In the genomic region with DNA sequence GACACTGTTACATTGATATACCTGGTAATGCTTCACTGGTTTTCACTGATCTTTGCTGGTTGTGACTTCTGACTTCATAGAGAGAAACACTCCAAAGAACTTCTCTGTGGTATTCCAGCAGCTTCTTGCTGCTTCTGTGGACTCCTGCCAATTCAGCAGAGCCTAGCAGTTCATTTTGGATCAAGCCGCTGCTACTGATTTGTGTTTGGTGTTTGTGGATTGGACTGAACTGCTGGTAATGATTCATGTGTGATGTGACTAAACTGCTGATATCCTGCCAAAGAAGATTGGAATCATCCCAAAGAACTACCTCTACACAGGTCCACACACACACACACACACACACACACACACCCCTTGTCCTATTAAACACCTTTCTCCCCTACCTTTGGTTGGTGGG, we compare ENCODE assay signal across 22 mouse cellular contexts. TPM values are rescaled to one million over a fixed set of nuclear protein-coding genes. Genes with fewer than 3 reads are reported as not detected.
DNase-seq lines count a peak whose midpoint lies in the region; ATAC-seq and TF ChIP-seq lines count a peak whose summit lies in the region.
"Had no signal": no experiment of that assay in that cellular context is flagged by ENCODE, and none has a peak within 500 bp of the region (broad histone marks: within the 10 kb centered on the region; RNA-seq: fewer than 3 reads in every experiment).

No protein-coding gene starts in this region.

- H3K36me3 ChIP-seq in hindbrain, postnatal 0 days (ENCODE audit: insufficient read depth, low read length), result no peaks in the 10 kb centered on the region
- H3K36me3 ChIP-seq in hindbrain, embryonic 14.5 days (replicated peaks; ENCODE audit: control insufficient read depth, insufficient read depth), result no peaks in the 10 kb centered on the region
- peaks cover 0 to 3% of the 10 kb centered on the region in 2 experiments; a peak in 1 of 4 replicates for H3K36me3 ChIP-seq in MEL (ENCODE audit: control insufficient read depth in 1 of 2, insufficient read depth in 2 of 2, low read length in 2 of 2)
- H3K36me3 ChIP-seq: heart, embryonic 13.5 days; hindbrain, embryonic 12.5 days; intestine, embryonic 15.5 days had no signal

- no peak overlapping the region for H3K9ac ChIP-seq in hindbrain, postnatal 0 days (replicated peaks; ENCODE audit: low read length)
- no peak overlapping the region for H3K9ac ChIP-seq in hindbrain, embryonic 14.5 days
- H3K9ac ChIP-seq in MEL (ENCODE audit: control insufficient read depth, low read depth, low read length, poor library complexity, severe bottlenecking), result no peak overlapping the region
- H3K9ac ChIP-seq: heart, embryonic 13.5 days; hindbrain, embryonic 12.5 days; intestine, embryonic 15.5 days had no signal

- TF ChIP-seq CTCF in hindbrain, postnatal 0 days (IDR thresholded peaks at IDR 0.05; ENCODE audit: low read depth), result no peak
- no peak for TF ChIP-seq CTCF in MEL (IDR thresholded peaks at IDR 0.05 in 2 of 3, conservative IDR thresholded peaks at IDR 0.05 in 1 of 3; ENCODE audit: control insufficient read depth in 1 of 3, insufficient read depth in 1 of 3, low read depth in 2 of 3, low read length in 3 of 3, poor library complexity in 1 of 3, severe bottlenecking in 1 of 3)

- ATAC-seq in hindbrain, postnatal 0 days, result no peak; the same call in 1 of the 2 replicates
- no peak for ATAC-seq in hindbrain, embryonic 14.5 days (ENCODE audit: low FRiP score)
- ATAC-seq: intestine, embryonic 15.5 days had no signal

- TF ChIP-seq POLR2A in MEL (IDR thresholded peaks at IDR 0.05; ENCODE audit: control insufficient read depth in 1 of 2, insufficient read depth in 1 of 2, low read depth in 1 of 2, low read length in 2 of 2, poor library complexity in 1 of 2), result no peak

- peak; percentile 15 to 22 for DNase-seq in cerebellum, postnatal 25 days
- no peak for DNase-seq in cerebellum, adult 9-11 months
- DNase-seq in hindbrain, postnatal 0 days (ENCODE audit: low spot score), result peak; percentile 31
- no peak for DNase-seq in hindbrain, embryonic 14.5 days (ENCODE audit: low spot score)
- DNase-seq in MEL (ENCODE audit: low read depth, low spot score), result peak; percentile 30
- DNase-seq in brain, adult 2 months (ENCODE audit: low read depth, low spot score), result peak; percentile 12
- no peak for DNase-seq in heart, postnatal 14 days
- DNase-seq: adrenal gland, adult 8-10 months; adrenal gland, postnatal 36 days; gastrocnemius, postnatal 36 days; heart, adult 11 months; heart, postnatal 4 days; kidney, adult 2 months had no signal

- TF ChIP-seq EP300 in MEL (IDR thresholded peaks at IDR 0.05; ENCODE audit: low read depth in 1 of 2, low read length in 2 of 2), result no peak

- no peak overlapping the region for H3K27ac ChIP-seq in hindbrain, postnatal 0 days
- no peak overlapping the region for H3K27ac ChIP-seq in hindbrain, embryonic 14.5 days
- no peak overlapping the region for H3K27ac ChIP-seq in MEL (ENCODE audit: control insufficient read depth, low read depth, low read length)
- H3K27ac ChIP-seq: heart, embryonic 13.5 days; hindbrain, embryonic 12.5 days; intestine, embryonic 15.5 days had no signal

- no peaks in the 10 kb centered on the region for H3K9me3 ChIP-seq in hindbrain, postnatal 0 days (ENCODE audit: low read length)
- no peaks in the 10 kb centered on the region for H3K9me3 ChIP-seq in hindbrain, embryonic 14.5 days (ENCODE audit: control insufficient read depth, low read length)
- H3K9me3 ChIP-seq in MEL (replicated peaks; ENCODE audit: insufficient read depth, low read length), result no peaks in the 10 kb centered on the region
- H3K9me3 ChIP-seq: heart, embryonic 13.5 days; hindbrain, embryonic 12.5 days; intestine, embryonic 15.5 days had no signal

- no peak overlapping the region for H3K4me2 ChIP-seq in hindbrain, postnatal 0 days (ENCODE audit: low read depth, low read length)
- H3K4me2 ChIP-seq in hindbrain, embryonic 14.5 days (replicated peaks), result no peak overlapping the region
- H3K4me2 ChIP-seq: heart, embryonic 13.5 days; hindbrain, embryonic 12.5 days; intestine, embryonic 15.5 days had no signal

- H3K79me2 ChIP-seq in MEL (ENCODE audit: control insufficient read depth, insufficient read depth, low read length, poor library complexity), result no peaks in the 10 kb centered on the region

- no peaks in the 10 kb centered on the region for H3K4me1 ChIP-seq in hindbrain, postnatal 0 days (ENCODE audit: insufficient read depth, low read length)
- H3K4me1 ChIP-seq in hindbrain, embryonic 14.5 days (replicated peaks; ENCODE audit: control insufficient read depth, insufficient read depth, low read length), result no peaks in the 10 kb centered on the region
- H3K4me1 ChIP-seq in MEL (ENCODE audit: control insufficient read depth in 1 of 2, insufficient read depth in 2 of 2, low read length in 2 of 2), result peaks cover 0 to 6% of the 10 kb centered on the region in 2 experiments; a peak in 3 of 4 replicates
- H3K4me1 ChIP-seq: heart, embryonic 13.5 days; hindbrain, embryonic 12.5 days; intestine, embryonic 15.5 days had no signal

- intact Hi-C loops in heart, postnatal 14 days (cut with DNase I), result no loop called here

- WGBS in hindbrain, postnatal 0 days, result 82% methylated on average over 1 of the region's 1 CpGs
- 90% methylated on average over 1 of the region's 1 CpGs for WGBS in hindbrain, embryonic 14.5 days

- H3K4me3 ChIP-seq in hindbrain, postnatal 0 days (ENCODE audit: low read length), result no peak overlapping the region
- no peak overlapping the region for H3K4me3 ChIP-seq in hindbrain, embryonic 14.5 days (replicated peaks; ENCODE audit: low read length)
- H3K4me3 ChIP-seq in MEL (ENCODE audit: control insufficient read depth in 1 of 2, insufficient read depth in 1 of 2, low read depth in 2 of 2, low read length in 2 of 2), result no peak overlapping the region
- H3K4me3 ChIP-seq: heart, embryonic 13.5 days; hindbrain, embryonic 12.5 days; intestine, embryonic 15.5 days had no signal

- TF ChIP-seq RAD21 in MEL (IDR thresholded peaks at IDR 0.05; ENCODE audit: low read depth, low read length), result no peak

- H3K27me3 ChIP-seq in hindbrain, postnatal 0 days (ENCODE audit: insufficient read depth, low read length), result no peaks in the 10 kb centered on the region
- no peaks in the 10 kb centered on the region for H3K27me3 ChIP-seq in hindbrain, embryonic 14.5 days (ENCODE audit: control insufficient read depth, insufficient read depth, low read length)
- no peaks in the 10 kb centered on the region for H3K27me3 ChIP-seq in MEL (ENCODE audit: control insufficient read depth in 1 of 2, insufficient read depth in 2 of 2, low read length in 2 of 2)
- H3K27me3 ChIP-seq: CH12.LX; heart, embryonic 13.5 days; hindbrain, embryonic 12.5 days; intestine, embryonic 15.5 days had no signal

TF ChIP-seq in MEL, 35 proteins besides CTCF, POLR2A, EP300 and RAD21:
- TF ChIP-seq ETS1 (IDR thresholded peaks at IDR 0.05; ENCODE audit: low read depth, low read length), result no peak
- no peak for TF ChIP-seq BHLHE40 (IDR thresholded peaks at IDR 0.05; ENCODE audit: borderline replicate concordance, low read depth, low read length)
- no peak for TF ChIP-seq JUND (IDR thresholded peaks at IDR 0.05; ENCODE audit: low read depth, low read length)
- TF ChIP-seq GATA1 (IDR thresholded peaks at IDR 0.05; ENCODE audit: low read depth, low read length), result no peak
- no peak for TF ChIP-seq MYC (IDR thresholded peaks at IDR 0.05; ENCODE audit: low read depth, low read length)
- no peak for TF ChIP-seq CHD1 (IDR thresholded peaks at IDR 0.05; ENCODE audit: low read depth, low read length)
- TF ChIP-seq KAT2A (conservative IDR thresholded peaks at IDR 0.05; ENCODE audit: low read depth, low read length), result no peak
- no peak for TF ChIP-seq MAX (IDR thresholded peaks at IDR 0.05; ENCODE audit: low read length)
- TF ChIP-seq SMC3 (IDR thresholded peaks at IDR 0.05; ENCODE audit: low read depth, low read length), result no peak
- no peak for TF ChIP-seq POLR2AphosphoS2 (IDR thresholded peaks at IDR 0.05; ENCODE audit: low read length)
- no peak for TF ChIP-seq SIN3A (IDR thresholded peaks at IDR 0.05; ENCODE audit: low read length)
- TF ChIP-seq MAFK (IDR thresholded peaks at IDR 0.05; ENCODE audit: borderline replicate concordance, low read depth, low read length), result no peak
- no peak for TF ChIP-seq CHD2 (IDR thresholded peaks at IDR 0.05; ENCODE audit: low read length)
- TF ChIP-seq USF1 (IDR thresholded peaks at IDR 0.05; ENCODE audit: low read depth, low read length), result no peak
- no peak for TF ChIP-seq MXI1 (IDR thresholded peaks at IDR 0.05; ENCODE audit: low read depth, low read length)
- TF ChIP-seq MYB (IDR thresholded peaks at IDR 0.05; ENCODE audit: low read depth, low read length), result no peak
TF ChIP-seq in MEL: peak in this region for 0.

RNA-seq across cellular contexts. Expression of gene Olfr1324, which starts 14.4 kb away (rescaled TPM):
- total RNA-seq in hindbrain, postnatal 0 days (2014; rRNA removed), result not detected in 2 replicates
- polyA plus RNA-seq in hindbrain, postnatal 0 days (2015; fragmentation: Nextera tagmentation; extraction: Ambion mirVana), result not detected in 2 replicates
- not detected in 2 replicates for polyA plus RNA-seq in hindbrain, embryonic 14.5 days (2014; fragmentation: Nextera tagmentation; extraction: Ambion mirVana)
- not detected in 2 replicates for total RNA-seq in MEL (2012; rRNA removed)
- polyA plus RNA-seq in MEL (2012; ENCODE audit: insufficient read depth in 1 of 2, insufficient read length in 2 of 2, low read depth in 1 of 2, low replicate concordance in 2 of 2, missing spikeins in 1 of 2), result not detected
- total RNA-seq in heart, postnatal 14 days (2021), result not detected
- total RNA-seq: adrenal gland, adult 8-10 months; adrenal gland, postnatal 36 days; CH12.LX; gastrocnemius, adult 8-10 months; gastrocnemius, postnatal 36 days; heart, postnatal 4 days had no signal
- polyA plus RNA-seq: cerebellum, adult 2 months; embryonic facial prominence, embryonic 11.5 days; forebrain, embryonic 11.5 days; heart, embryonic 13.5 days; heart, postnatal 0 days; hindbrain, embryonic 12.5 days; intestine, embryonic 15.5 days; kidney, adult 2 months had no signal

Comparison
In these comparisons a context has a peak if more than half of its experiments do, and no peak if none do; other contexts are left out.
1. DNase-seq: peak in cerebellum, postnatal 25 days (2 of 2), hindbrain, postnatal 0 days (single experiment), MEL (single experiment) and brain, adult 2 months (single experiment); none in cerebellum, adult 9-11 months (single experiment), hindbrain, embryonic 14.5 days (single experiment) and heart, postnatal 14 days (0 of 2).